Mouse (Mus musculus) liver, adult 10 weeks (tissue): ENCODE measurements around the gene A630095N17Rik. TPM values are rescaled to one million over a fixed set of nuclear protein-coding genes. Genes with fewer than 3 reads are reported as not detected.

Experiments
- polyA plus RNA-seq: library from polyadenylated mRNA; stranded (reverse); fragments of 350-450 nt; fragmentation: Illumina TruSeq; extraction: RNeasy Lipid Tissue Mini Kit (QIAGEN cat#74804); gene quantifications from one replicate; pipeline ENCODE4 v1.2.3, GENCODE M21; 2014; ENCODE audit warnings: low read depth, low replicate concordance

Gene A630095N17Rik
- not detected for polyA plus RNA-seq

DNA sequence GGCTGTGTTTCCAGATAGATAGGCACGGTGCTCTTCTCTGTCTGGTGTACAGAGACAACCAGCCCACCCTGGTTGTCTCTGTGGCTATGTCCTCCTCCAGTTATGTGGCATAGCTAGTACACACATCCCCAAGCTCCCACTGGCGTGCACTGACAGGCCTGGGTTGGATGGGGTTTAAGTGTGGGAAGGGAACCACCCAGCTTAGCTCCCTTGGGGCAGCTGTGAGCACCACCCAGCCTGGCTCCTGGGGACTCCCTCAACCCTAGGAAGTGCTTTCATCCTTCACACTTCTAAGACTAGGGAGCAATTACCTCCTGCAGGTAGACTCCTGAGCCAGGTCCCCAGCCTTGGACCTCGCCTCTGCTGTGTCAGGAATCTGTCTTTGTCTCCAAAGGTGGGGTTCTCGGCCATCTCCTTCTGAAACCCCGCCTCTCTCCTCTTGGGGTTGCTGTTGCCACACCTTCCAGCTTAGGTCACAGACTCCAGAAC lies at the start of gene A630095N17Rik:
Gene A630095N17Rik (minus strand): TSS at position 439 of the 489 bp plus-strand sequence.

DNA sequence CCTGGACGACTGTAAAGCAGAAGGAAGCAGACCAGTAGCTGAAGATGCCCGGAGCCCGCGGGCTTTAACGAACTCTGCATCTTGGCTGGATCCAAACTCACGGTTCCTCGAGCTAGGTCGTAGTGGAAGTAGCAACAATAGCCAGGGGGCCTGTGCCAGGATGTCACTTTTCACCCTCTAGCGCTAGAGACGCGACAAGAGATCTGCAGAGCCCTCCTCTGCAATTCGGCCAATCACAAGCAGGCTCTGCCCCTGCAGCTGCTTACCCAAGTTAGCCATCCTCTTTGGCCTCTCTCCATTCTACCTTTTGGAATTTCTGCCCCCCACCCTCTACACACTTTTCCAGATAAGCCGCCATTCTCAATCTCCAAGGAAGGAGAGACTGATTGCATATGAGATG lies 46.3 kb upstream of the A630095N17Rik start, which contains the start of gene Resp18:
Gene Resp18 (minus strand): TSS at position 188 of the 400 bp plus-strand sequence.

DNA sequence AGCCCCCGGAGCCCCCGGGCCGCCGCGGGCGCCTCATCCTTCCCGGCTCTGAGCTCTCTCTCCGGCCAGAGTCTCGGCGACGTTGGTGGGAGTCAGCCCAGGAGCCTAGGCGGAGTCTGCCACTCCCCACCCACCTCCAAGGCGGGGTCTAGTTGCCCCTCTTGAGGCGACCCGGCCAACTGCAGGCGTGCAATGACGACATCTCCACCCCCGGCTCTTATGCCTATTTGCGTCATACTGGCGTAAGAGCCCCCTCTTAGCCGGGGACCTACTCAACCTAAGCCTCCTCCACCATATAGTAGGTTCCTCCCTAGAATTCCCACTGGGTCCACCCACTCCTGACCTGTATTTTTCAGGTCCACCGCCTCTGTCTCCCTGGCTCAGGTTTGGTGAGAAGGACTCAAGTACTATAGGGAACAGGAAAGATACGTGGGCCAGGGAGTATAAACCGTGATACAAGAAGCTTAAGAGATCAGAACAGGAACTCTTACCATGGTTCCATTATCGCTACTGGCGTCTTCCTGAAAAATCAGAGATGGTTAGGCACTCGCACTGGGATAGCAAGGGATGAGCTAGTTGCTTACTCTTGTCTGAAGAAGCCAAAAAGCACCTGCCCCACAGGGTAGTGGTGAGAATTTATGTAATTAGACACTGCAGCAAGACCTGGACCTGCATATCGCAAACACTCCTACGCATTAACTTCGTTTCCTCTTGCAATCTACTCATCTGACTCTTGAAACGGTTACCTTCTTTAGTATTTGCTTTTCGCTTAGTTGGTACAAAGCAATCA lies 32.4 kb upstream of the A630095N17Rik start, which contains the start of gene Ptprn:
Gene Ptprn (minus strand): TSS at position 412 of the 790 bp plus-strand sequence.

DNA sequence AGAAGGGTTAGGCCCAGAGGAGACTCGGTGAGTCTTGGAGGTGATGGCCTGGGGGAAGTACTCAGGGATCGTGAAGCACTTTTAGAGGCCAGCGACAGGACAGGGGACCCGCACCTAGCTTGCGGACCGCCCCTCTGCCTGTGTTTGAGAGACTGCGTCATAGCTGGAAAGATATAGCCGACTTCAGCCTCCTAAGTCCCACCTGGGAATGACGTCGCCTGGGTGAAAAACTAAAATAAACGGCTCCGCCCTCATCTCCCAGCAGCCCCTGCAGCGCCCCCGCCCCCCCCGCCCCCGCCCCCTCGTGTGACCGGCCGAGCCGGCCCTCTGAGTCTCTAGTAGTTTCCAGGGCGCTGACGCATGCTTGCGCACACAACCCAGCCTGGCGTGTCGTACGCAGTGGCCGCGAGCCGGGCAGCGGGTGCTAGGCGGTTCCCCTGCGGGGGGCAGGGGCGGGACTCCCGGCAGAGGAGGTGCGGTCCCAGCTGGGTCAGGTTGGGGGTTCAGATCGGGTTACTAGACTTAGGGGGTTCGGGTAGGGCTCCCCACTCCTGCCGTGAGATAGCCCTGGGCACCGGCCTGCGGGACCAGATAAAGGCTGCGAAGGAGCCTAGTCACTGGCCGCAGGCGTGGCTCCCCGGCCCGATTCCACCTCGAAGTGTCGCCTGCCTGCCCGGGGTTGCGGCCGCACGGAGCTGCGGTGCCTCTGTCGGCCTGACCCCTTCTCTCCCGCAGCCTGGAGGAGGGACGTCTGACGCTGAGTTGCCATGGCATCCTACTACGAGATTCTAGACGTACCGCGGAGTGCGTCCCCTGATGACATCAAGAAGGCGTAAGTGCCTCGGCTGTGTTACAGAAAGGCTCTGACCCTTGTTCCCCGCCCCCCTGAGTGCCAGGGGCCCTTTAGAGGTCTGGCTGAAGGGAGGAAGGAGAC lies 4.5 kb upstream of the A630095N17Rik start, which contains the start of gene Dnajb2:
Gene Dnajb2 (plus strand): TSS at position 290 of the 934 bp plus-strand sequence.

DNA sequence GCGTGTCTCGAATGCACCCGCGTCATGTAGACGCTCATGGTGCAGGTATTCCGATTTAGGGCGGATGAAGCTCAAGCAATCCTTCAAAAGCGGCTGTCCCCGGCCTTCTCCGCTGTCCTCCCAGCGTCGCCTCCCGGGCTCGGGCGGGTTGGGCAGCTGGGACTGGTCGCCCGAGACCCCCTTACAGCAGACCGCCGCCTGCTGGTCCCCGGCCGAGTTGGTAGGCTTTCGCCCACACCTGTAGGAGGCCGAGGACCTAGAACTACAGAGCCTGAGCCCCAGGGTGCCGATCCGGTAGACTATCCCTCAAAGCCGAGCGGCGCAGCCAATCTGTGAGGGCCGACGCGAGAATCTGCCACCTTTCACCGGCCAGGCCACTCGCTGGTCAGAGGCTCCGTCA lies 12.4 kb downstream of the A630095N17Rik start, which contains the start of gene Tuba4a:
Gene Tuba4a (minus strand): TSS at position 335 of the 400 bp plus-strand sequence.

DNA sequence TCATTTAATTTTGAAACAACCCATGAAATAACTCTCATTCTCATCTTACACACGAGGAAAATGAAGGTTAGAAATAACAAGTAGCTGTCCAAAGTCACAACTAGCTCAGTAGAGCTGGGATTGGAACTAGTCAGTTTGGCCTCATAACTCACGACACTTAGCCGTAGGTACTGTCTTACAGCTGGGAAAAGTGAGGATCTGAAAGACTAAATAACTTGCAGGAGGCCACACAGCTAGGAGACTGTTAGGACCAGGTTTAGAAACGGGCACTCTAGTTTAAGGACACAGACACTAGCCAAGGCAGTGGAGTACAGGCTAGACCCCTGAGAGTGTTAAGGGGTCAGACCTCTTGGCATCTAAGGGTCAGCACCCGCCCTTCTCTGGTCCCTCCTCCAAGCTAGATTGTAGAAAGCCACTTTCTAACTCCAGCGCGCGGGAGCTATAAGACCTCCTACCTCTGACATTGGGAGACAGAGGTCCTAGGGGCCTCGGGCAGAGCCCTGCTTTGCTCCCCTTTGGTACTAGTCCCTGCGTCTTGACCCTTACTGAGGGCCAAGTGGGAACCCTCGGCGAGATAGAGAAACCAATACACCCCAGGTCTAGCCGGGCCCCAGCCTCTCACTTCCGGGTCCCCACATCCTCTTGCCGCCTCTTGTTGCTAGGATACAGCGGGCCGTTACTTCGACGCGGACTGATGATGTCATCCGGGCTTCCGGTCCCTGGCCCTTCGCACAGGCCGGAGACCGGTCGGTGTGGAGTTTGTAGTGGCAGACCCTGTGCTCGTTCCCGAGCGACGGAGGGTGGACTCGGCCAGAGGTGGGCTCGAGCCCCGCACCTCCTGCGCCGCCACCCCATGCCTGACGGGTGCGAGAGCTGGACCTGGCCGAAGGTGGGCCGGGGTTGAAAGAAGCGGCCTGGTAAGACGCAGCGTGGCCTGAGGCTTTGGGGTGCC lies 21.5 kb downstream of the A630095N17Rik start, which contains the start of the genes Glb1l and Stk16:
Gene Glb1l (minus strand): TSS at position 678 of the 952 bp plus-strand sequence.
Gene Stk16 (plus strand): TSS at position 703 of the 952 bp plus-strand sequence.

DNA sequence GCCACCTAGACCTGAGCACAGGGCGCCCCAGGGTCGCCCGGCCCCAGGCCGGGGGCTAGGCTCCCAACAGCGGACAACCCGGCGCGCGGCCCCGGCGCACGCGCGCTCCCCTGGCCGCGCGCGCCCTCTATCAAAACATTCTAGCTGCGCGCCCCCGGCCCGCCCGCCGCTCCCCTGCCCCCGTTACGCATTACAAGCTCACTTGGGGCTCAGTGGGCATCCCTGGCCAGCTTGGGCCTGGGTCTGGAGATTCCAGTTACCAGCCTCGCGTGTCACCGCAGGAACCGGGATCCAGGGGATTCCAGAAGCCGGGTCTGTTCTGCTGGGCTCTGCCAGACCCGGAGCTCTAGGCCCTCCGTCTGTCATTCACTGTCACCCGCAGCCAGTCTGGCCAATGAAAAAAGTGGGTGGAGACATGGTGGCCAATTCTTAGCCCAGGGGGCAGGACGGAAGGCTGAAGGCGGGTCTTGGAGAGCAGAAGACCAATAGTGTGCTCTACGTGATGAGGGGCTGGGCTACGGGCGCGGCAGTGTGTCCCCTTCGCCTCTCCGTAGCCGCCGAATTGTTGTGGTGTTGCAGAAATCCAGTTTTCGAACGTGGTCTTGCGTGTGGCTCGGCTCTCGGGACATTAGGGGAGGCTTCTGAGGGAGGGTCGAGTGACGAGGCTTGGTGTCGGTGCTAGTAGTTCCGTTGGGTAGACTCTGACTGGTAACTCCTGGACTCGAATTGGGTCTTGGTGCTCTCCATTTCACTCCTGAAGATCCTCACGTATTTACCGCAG lies 40.1 kb downstream of the A630095N17Rik start, which contains the start of the genes Ankzf1 and Atg9a:
Gene Ankzf1 (plus strand): TSS at position 530 of the 781 bp plus-strand sequence.
Gene Atg9a (minus strand): TSS at position 575 of the 781 bp plus-strand sequence.

DNA sequence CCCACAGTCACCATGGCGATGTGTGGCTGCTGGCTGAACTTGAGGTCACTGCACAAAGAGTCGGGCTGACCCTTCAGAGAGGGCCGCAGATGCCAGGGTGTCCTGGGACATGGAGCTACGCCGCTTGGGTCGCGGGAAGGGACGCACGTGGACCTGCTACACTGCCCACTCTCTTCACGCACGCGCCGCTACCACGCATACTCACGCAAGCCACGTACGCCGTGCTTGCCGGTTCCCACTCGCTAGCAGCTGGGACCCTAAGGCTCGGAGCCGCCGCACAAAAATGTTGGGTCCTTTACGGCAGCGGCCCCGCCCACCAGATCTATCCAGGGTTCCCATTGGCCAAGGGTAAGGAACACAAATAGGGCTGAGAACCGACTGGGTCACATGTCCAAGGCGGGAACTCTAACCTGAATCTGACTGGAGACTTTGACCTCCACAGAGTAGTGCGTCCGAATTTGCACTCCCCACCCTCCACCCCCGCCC lies 51.8 kb downstream of the A630095N17Rik start, which contains the start of gene Abcb6:
Gene Abcb6 (minus strand): TSS at position 288 of the 486 bp plus-strand sequence.

Other genes with a start within 250 kb of the A630095N17Rik start
- 1.1 TPM for gene Nhej1, start 106.9 kb downstream of the A630095N17Rik start, polyA plus RNA-seq
- gene Slc23a3, start 98.2 kb downstream of the A630095N17Rik start, polyA plus RNA-seq = not detected
- gene Cnppd1, start 89.4 kb downstream of the A630095N17Rik start, polyA plus RNA-seq = 11.3 TPM
- 25.1 TPM for gene Retreg2, start 89.3 kb downstream of the A630095N17Rik start, polyA plus RNA-seq
- gene Zfand2b, start 63.5 kb downstream of the A630095N17Rik start, polyA plus RNA-seq = 2.3 TPM
- 15.8 TPM for gene Abcb6, start 51.7 kb downstream of the A630095N17Rik start, polyA plus RNA-seq
- 8.8 TPM for gene Ankzf1, start 40.0 kb downstream of the A630095N17Rik start, polyA plus RNA-seq
- gene Atg9a, start 39.9 kb downstream of the A630095N17Rik start, polyA plus RNA-seq = 8.5 TPM
- gene Glb1l, start 21.3 kb downstream of the A630095N17Rik start, polyA plus RNA-seq = 5.0 TPM
- gene Stk16, start 21.3 kb downstream of the A630095N17Rik start, polyA plus RNA-seq = 24.6 TPM
- gene Tuba4a, start 12.2 kb downstream of the A630095N17Rik start, polyA plus RNA-seq = 32.3 TPM
- gene Dnajb2, start 4.3 kb upstream of the A630095N17Rik start, polyA plus RNA-seq = 15.1 TPM
- gene Ptprn, start 32.4 kb upstream of the A630095N17Rik start, polyA plus RNA-seq = not detected
- not detected for gene Resp18, start 46.3 kb upstream of the A630095N17Rik start, polyA plus RNA-seq
- gene Dnpep, start 85.9 kb upstream of the A630095N17Rik start, polyA plus RNA-seq = 4.9 TPM
- gene Des, start 128.2 kb upstream of the A630095N17Rik start, polyA plus RNA-seq = 0.26 TPM
- gene Speg, start 143.2 kb upstream of the A630095N17Rik start, polyA plus RNA-seq = not detected
- 5.5 TPM for gene Gmppa, start 203.8 kb upstream of the A630095N17Rik start, polyA plus RNA-seq
- not detected for gene Asic4, start 218.3 kb upstream of the A630095N17Rik start, polyA plus RNA-seq
- not detected for gene Chpf, start 247.2 kb upstream of the A630095N17Rik start, polyA plus RNA-seq
- gene Tmem198, start 247.4 kb upstream of the A630095N17Rik start, polyA plus RNA-seq = not detected